Mouse (Mus musculus) frontal cortex, postnatal 36 days (tissue): ENCODE results near the gene Tfe3.
A peak's percentile ranks its signal among the peaks of the same experiment; 100 is the strongest.
"Not testable (repeated sequence)": the region's sequence is repeated elsewhere in the genome, so short reads cannot be mapped to it uniquely, and the experiment has no call there.

ENCODE experiments used
- DNase-seq, 2 experiments: peaks; one replicate each; pipeline ENCODE4 v3.0.0; 2022; ENCODE audit warnings: low spot score in 2 of 2

The Tfe3 gene

GRCm38 (mm10) chrX:7802157-7802556 lies 39.8 kb downstream of the Tfe3 start:
- not testable (repeated sequence) for DNase-seq

DNA sequence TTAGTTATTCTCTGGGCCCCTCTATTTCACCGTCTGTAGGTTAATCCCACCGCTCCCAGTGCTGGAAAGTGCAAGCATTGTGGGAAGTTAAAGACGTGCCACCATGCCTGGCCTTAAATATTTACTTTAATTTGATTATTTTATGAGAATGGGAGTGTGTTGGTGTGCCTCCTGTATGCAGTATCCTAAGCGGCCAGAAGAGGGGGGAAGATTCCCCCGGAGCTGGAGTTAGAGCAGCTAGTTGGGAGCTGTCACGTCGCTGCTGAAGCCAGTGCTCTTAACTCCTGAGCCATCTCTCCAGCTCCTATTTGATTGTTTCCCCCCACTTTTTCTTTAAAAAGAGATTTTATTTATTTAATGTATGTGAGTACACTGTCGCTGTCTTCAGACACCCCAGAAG lies 52.7 kb downstream of the Tfe3 start:
- not testable (repeated sequence) for DNase-seq

DNA sequence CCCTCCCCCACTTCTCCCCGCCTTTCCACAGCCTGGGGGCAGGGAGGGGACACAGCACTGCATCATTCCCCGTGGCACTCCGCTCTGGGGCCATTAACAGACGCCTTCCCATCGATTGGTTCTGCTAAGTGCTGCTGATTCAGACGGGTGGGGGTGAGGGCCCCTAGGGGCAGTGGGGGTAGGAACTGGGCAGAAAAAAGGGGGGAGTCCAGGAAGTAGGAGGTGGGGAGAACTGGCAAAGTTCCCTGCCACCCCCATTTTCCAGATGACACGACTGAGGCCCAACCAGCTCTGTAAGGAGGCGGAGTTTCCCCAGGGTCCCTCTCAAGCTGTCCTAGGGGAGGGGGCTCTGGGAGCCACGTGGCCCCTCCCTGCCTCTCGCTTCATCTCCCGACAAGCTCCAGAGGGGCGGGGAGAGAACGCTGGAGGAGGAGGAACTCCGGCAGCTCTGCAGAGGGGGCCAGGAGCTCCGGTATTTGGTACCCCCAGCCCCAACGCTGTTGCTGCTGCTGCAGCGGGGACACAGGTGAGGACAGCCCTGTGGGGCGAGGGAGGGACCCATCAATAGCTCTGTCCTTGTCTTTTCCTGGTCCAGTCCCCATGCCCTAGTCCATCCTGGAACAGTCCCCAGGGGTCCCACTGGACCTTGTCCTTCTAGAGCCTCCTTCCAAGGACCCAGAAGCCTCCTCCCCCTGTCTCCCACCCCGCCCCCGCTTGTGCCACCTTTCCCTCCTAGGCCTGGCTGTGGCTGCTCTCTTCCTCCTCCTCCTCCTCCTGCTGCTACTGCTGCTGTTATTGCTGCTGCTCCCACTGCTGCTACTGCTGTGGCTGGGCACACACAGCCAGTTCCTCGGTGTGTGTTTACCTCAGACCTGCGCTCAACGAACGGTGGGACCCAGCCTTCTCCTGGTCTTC lies 59.8 kb downstream of the Tfe3 start, which contains the start of gene Kcnd1:
Gene Kcnd1, plus strand, starts transcription at position 425 of the 915 bp plus-strand sequence.
- peak; percentile 22 to 38 for DNase-seq
